Mouse (Mus musculus) hindbrain, embryonic 15.5 days (tissue): Measurements from ENCODE around the gene Ckap5. TPM values are rescaled to one million over a fixed set of nuclear protein-coding genes. Genes with fewer than 3 reads are reported as not detected.
A peak's percentile ranks its signal among the peaks of the same experiment; 100 is the strongest.
"Not testable (repeated sequence)": the region's sequence is repeated elsewhere in the genome, so short reads cannot be mapped to it uniquely, and the experiment has no call there.

ENCODE experiments used
- ATAC-seq: fragments of 200-750 bp; cut with Nextera tagmentation; 2 replicates; pipeline ENCODE4 v1.8.0; 2017; ENCODE audit warnings: low read depth, moderate number of reproducible peaks, moderate TSS enrichment; ENCODE audit not compliant: low FRiP score
- H3K27ac ChIP-seq: fragments of 300-500 bp; sonication (generic); replicated peaks from 2 replicates; pipeline ENCODE4 v1.5.1; 2015; ENCODE audit warnings: mild to moderate bottlenecking, inconsistent platforms
- H3K27me3 ChIP-seq: fragments of 300-500 bp; sonication (generic); 2 replicates; pipeline ENCODE4 v1.6.1; 2015; ENCODE audit warnings: control low read depth, inconsistent platforms
- H3K36me3 ChIP-seq: fragments of 300-500 bp; sonication (generic); 2 replicates; pipeline ENCODE4 v1.6.1; 2015; ENCODE audit warnings: control low read depth, inconsistent platforms
- H3K4me1 ChIP-seq: fragments of 300-500 bp; sonication (generic); replicated peaks from 2 replicates; pipeline ENCODE4 v1.6.1; 2015; ENCODE audit warnings: control low read depth, inconsistent platforms
- H3K4me2 ChIP-seq: fragments of 300-500 bp; sonication (generic); 2 replicates; pipeline ENCODE4 v1.6.1; 2015; ENCODE audit warnings: moderate library complexity, mild to moderate bottlenecking, inconsistent platforms
- H3K4me3 ChIP-seq: fragments of 300-500 bp; sonication (generic); 2 replicates; pipeline ENCODE4 v1.5.1; 2015; ENCODE audit warnings: mild to moderate bottlenecking, inconsistent platforms
- H3K9ac ChIP-seq: fragments of 300-500 bp; sonication (generic); 2 replicates; pipeline ENCODE4 v1.6.1; 2015; ENCODE audit warnings: inconsistent platforms
- H3K9me3 ChIP-seq: fragments of 300-500 bp; sonication (generic); 2 replicates; pipeline ENCODE4 v1.6.1; 2016; ENCODE audit warnings: control low read depth, inconsistent platforms
- WGBS: fragments of 180-500 bp; shearing (Covaris S2); methylation state at CpG from one replicate; pipeline ENCODE4 v1.1.7; 2015; 5-methylcytosine and 5-hydroxymethylcytosine counted together
- polyA plus RNA-seq: library from polyadenylated mRNA; unstranded; fragments of >200 nt; fragmentation: Nextera tagmentation; extraction: Ambion mirVana; gene quantifications from 2 replicates; pipeline ENCODE4 v1.2.1, GENCODE M21; 2015

The Ckap5 gene
- polyA plus RNA-seq, 1 experiment from 2014 or later, result 92.1 TPM

DNA sequence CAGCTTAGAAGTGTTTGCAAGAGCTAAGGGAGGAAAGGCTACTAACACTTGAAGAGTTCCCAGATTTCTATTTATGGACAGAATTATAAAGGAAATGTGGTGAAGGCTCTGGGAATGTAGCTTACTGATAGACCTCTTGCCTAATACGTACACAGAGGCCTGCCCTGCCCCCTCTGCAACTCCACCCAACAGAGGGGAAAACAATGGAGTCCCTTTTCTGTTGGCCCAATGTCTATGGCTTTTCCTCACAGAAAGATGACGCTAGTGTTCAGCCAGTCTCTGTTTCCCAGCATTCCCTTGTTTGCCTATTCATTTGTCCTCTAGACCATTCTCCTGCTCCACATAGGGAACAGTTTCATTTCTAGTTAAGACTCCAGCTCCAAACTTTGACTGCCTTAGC is 9.4 kb upstream of the Ckap5 start:
- WGBS, result 6% methylated on average over 2 of the region's 2 CpGs
- Histone ChIP-seq H3K9me3 (no peaks in the 10 kb centered on the region), H3K36me3 (no peaks in the 10 kb centered on the region), H3K4me2 (no peak overlapping the region), H3K9ac (no peak overlapping the region), H3K27me3 (no peaks in the 10 kb centered on the region), H3K4me3 (no peak overlapping the region), H3K27ac (no peak overlapping the region), H3K4me1 (no peaks in the 10 kb centered on the region)
- ATAC-seq, result no peak

DNA sequence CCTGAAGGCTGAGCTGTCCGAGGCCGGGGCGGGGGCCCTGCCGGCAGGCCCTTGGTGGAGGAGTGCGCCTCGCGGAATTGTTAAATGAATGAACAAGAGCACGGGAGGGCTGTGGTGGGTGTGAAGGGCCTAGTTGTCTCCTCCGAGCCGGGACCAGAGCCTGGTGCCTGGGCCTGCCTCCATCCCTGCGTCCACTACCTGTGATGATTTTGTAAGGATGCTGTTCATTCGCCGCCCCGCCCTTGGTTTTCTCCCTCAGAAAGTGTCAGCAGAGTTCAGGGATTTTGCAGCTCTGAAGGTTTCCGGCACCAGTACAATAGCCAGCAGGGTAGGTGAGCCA is 555 bp downstream of the Ckap5 start:
- Histone ChIP-seq H3K4me1 (peaks cover 15% of the 10 kb centered on the region), H3K9ac (peak overlapping the region; percentile 87), H3K27me3 (no peaks in the 10 kb centered on the region), H3K27ac (peak overlapping the region; percentile 86), H3K36me3 (0 out of 2 replicates have a peak, but pooled peaks cover 11% of the 10 kb centered on the region), H3K4me2 (peak overlapping the region; percentile 72), H3K9me3 (no peaks in the 10 kb centered on the region), H3K4me3 (peak overlapping the region; percentile 82)
- WGBS, result 0% methylated on average over 14 of the region's 15 CpGs
- ATAC-seq, result peak; percentile 69; the same call in 1 of the 2 replicates

DNA sequence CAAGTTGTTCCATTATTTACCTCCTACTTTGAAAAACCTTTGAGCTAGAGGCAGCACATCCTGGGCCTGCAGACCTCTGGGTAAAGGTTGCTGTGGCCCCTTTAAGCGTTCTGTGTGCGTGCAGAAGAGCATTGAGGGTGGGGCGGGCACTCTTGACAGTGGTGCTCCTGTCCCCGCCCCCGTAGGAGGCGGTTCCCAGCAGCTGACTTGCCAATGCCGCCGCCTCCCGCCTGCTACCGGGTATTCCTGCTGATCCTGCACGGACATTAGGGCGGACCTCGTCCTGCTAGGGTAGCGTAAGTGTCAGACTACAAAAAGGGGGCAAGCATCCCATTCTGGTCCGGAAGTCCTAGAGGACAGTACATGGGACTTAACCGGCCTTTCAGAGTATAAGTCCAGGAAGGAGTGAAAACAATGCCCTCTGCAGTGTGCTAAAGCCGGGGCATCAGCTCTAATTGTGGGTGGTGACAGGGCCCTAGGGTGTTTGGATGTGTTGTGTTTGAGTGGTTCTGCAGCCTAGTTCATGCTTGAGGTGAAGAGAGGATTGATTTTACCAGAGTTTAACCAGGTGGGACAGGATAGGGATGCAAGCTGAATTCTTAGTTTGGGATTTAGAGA is 11.1 kb downstream of the Ckap5 start:
- Histone ChIP-seq H3K4me3 (peak overlapping the region; percentile 33), H3K36me3 (no peaks in the 10 kb centered on the region), H3K27me3 (no peaks in the 10 kb centered on the region), H3K9me3 (no peaks in the 10 kb centered on the region), H3K9ac (peak overlapping the region; percentile 33), H3K27ac (peak overlapping the region; percentile 25; the same call in 1 of the 2 replicates), H3K4me2 (peak overlapping the region; percentile 56), H3K4me1 (peaks cover 19% of the 10 kb centered on the region)
- ATAC-seq, result peak; percentile 83; the same call in 1 of the 2 replicates
- WGBS, result 2% methylated on average over 17 of the region's 17 CpGs

DNA sequence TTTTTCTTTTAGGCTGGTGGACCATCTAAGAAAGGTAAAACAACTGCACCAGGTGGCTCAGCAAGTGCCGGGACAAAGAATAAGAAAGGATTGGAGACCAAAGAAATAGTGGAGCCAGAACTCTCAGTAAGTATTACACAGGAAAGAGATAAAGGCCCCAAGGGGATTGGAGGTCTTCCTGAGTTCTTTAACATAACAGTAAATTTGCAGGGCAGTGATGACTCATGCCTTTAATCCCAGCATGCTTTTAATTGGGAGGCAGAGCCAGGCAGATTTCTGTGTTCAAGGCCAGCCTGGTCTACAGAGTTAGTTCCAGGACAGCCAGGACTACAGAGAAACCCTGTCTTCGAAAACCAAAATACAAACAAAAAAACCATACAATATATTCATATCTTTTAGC is 41.6 kb downstream of the Ckap5 start:
- ATAC-seq, result no peak

DNA sequence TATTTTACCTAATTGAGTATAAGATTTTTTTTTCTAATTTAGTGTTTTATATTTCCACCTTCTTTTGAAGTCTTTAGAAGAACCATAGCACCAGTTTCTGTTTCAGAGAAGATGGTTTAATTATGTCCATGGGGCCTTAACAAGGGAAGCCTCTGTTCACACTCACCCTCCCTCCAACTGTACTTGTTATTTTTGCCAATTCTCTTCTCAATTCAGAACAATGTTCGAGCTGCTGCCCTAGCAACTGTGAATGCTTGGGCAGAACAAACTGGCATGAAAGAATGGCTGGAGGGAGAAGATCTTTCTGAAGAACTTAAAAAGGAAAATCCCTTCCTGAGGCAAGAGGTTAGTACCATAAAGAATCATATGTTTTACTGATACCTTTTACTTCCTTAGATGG is 54.3 kb downstream of the Ckap5 start:
- Histone ChIP-seq H3K27ac (peak overlapping the region; percentile 38; the same call in 1 of the 2 replicates), H3K9ac (no peak overlapping the region), H3K36me3 (peaks cover 71% of the 10 kb centered on the region), H3K4me1 (no peaks in the 10 kb centered on the region), H3K4me3 (no peak overlapping the region), H3K27me3 (no peaks in the 10 kb centered on the region), H3K4me2 (no peak overlapping the region), H3K9me3 (no peaks in the 10 kb centered on the region)
- ATAC-seq, result no peak
- 75% methylated on average over 1 of the region's 1 CpGs for WGBS

More for the DNA sequence above, 41.6 kb downstream of the Ckap5 start:
- H3K4me2 ChIP-seq, result no peak overlapping the region
- H3K27ac ChIP-seq, result no peak overlapping the region
- no peak overlapping the region for H3K4me3 ChIP-seq
- no peaks in the 10 kb centered on the region for H3K4me1 ChIP-seq
- no peaks in the 10 kb centered on the region for H3K27me3 ChIP-seq
- no peak overlapping the region for H3K9ac ChIP-seq
- H3K36me3 ChIP-seq, result peaks cover 78% of the 10 kb centered on the region
- no peaks in the 10 kb centered on the region for H3K9me3 ChIP-seq
- 94% methylated on average over 2 of the region's 2 CpGs for WGBS

DNA sequence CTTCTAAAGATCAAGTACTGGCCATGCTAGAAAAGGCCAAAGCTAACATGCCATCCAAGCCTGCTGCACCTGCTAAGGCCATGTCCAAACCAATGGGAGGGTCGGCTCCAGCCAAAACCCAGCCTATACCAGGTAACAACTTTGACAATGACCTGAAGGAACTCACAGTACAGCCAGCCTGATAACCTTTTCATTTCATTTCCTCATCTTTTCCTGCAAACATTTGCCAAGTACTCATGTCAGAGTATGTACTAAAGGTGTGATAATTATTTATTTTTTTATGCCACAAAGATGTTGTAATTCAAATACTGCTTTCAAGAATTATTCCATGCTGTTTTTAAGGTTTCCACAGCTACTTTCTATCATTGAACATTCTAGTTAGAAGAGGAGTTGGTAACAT is 59.7 kb downstream of the Ckap5 start:
- Histone ChIP-seq H3K9ac (no peak overlapping the region), H3K36me3 (peaks cover 67% of the 10 kb centered on the region), H3K4me1 (no peaks in the 10 kb centered on the region), H3K9me3 (no peaks in the 10 kb centered on the region), H3K4me3 (no peak overlapping the region), H3K27ac (no peak overlapping the region), H3K4me2 (no peak overlapping the region), H3K27me3 (no peaks in the 10 kb centered on the region)
- ATAC-seq, result no peak
- 92% methylated on average over 1 of the region's 1 CpGs for WGBS

DNA sequence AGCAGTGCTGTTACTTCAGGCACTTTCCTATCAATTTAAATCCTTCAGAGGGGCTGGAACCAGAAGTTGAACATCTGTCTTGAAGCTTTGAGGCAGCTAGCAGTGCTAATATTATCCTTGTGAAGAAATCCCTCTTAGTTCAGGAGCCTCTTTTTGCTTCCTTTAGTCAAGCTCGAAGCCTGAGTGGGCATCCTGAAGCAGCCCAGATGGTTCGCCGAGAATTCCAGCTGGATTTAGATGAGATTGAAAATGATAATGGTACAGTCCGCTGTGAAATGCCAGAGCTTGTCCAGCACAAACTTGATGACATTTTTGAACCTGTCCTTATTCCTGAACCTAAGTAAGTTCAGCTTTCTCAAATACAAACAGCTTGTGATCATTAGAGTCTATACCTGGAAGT is 73.9 kb downstream of the Ckap5 start:
- H3K9me3 ChIP-seq, result no peaks in the 10 kb centered on the region
- H3K4me3 ChIP-seq, result no peak overlapping the region
- ATAC-seq, result no peak
- over 99% methylated on average over 4 of the region's 4 CpGs for WGBS
- H3K4me1 ChIP-seq, result no peaks in the 10 kb centered on the region
- H3K9ac ChIP-seq, result no peak overlapping the region
- H3K27ac ChIP-seq, result no peak overlapping the region
- H3K4me2 ChIP-seq, result no peak overlapping the region
- H3K27me3 ChIP-seq, result no peaks in the 10 kb centered on the region
- H3K36me3 ChIP-seq, result peaks cover 78% of the 10 kb centered on the region

DNA sequence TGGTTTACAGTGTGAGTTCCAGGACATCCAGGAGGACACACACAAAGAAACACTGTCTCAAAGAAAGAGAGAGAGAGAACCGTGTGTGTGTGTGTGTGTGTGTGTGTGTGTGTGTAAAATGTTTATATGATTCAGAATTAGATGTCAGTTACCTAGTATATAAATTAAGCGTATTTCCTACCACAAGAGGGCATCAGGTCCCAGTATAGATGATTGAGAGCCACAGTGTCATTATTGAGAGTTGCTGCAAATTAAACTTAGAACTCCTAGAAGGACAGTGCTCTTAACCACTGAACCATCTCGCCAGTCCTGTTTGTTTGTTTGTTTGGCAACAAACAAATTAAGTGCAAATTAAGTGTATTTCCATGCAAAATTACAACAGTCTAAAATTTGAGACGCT is 75.8 kb downstream of the Ckap5 start:
- ATAC-seq, result no peak
- Histone ChIP-seq H3K36me3 (peaks cover 77% of the 10 kb centered on the region), H3K4me3 (no peak overlapping the region), H3K4me2 (no peak overlapping the region), H3K27me3 (no peaks in the 10 kb centered on the region), H3K9me3 (no peaks in the 10 kb centered on the region), H3K9ac (no peak overlapping the region), H3K27ac (no peak overlapping the region), H3K4me1 (no peaks in the 10 kb centered on the region)
- 94% methylated on average over 4 of the region's 4 CpGs for WGBS

DNA sequence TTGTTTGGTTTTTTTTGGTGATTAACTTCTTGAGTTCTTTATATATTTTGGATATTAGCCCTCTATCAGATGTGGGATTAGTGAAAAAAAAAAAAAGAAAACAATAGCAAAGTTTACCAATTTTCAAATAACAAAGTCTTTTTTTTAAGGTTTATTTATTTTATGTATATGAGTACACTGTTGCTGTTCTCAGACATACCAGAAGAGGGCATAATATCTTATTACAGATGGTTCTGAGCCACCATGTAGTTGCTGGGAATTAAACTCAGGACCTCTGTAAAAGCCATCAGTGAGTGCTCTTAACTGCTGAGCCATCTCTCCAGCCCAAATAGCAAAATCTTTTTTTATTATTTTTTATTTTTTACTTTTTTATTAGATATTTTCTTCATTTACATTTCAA is 82.8 kb downstream of the Ckap5 start:
- ATAC-seq, H3K4me1 ChIP-seq, H3K4me2 ChIP-seq, H3K27me3 ChIP-seq, H3K9me3 ChIP-seq, H3K9ac ChIP-seq, H3K27ac ChIP-seq, H3K4me3 ChIP-seq: not testable (repeated sequence)
- H3K36me3 ChIP-seq, result peaks cover 64% of the 10 kb centered on the region

DNA sequence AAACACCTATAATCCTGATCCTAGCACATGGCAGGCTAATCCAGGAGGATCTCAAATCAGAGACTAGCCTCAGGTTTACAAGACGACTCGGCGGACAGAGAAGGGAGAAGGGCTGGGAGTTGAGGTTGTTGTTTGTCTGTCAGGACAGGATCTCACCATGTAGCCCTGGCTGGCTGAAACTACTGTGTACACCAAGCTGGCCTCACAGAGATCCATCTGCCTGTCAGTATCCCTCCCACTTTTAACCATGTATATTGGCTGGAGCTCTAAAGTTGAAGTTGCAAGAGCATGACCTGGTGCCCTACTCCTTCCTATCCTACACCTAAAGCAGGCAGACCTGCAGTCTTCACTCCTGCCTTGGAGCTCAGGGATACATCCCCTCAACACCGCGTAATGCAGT is 95.8 kb downstream of the Ckap5 start:
- WGBS, result 92% methylated on average over 5 of the region's 5 CpGs
- H3K36me3 ChIP-seq, result peaks cover 55% of the 10 kb centered on the region
- no peak overlapping the region for H3K4me3 ChIP-seq
- H3K27ac ChIP-seq, result no peak overlapping the region
- no peaks in the 10 kb centered on the region for H3K4me1 ChIP-seq
- no peak overlapping the region for H3K9ac ChIP-seq
- no peak overlapping the region for H3K4me2 ChIP-seq
- no peaks in the 10 kb centered on the region for H3K9me3 ChIP-seq
- no peaks in the 10 kb centered on the region for H3K27me3 ChIP-seq
- ATAC-seq, result no peak

DNA sequence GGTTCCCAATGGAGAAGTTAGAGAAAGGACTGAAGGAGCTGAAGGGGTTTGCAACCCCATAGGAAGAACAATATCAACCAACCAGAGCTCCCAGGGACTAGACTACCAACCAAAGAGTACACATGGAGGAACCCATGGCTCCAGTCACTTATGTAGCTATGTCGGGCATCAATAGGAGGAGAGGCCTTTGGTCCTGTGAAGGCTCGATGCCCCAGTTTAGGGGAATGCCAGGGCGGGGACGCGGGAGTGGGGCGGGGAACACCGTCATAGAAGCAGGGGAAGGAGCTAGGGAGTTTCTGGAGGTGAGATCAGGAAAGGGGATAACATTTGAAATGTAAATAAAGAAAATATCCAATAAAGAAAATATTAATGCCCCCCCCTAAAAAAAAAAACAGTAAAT is 96.8 kb downstream of the Ckap5 start:
- H3K9me3 ChIP-seq, ATAC-seq, H3K27ac ChIP-seq, H3K4me2 ChIP-seq, H3K9ac ChIP-seq, H3K4me3 ChIP-seq, H3K4me1 ChIP-seq, H3K27me3 ChIP-seq: not testable (repeated sequence)
- WGBS, result 93% methylated on average over 7 of the region's 7 CpGs
- H3K36me3 ChIP-seq, result peaks cover 45% of the 10 kb centered on the region

DNA sequence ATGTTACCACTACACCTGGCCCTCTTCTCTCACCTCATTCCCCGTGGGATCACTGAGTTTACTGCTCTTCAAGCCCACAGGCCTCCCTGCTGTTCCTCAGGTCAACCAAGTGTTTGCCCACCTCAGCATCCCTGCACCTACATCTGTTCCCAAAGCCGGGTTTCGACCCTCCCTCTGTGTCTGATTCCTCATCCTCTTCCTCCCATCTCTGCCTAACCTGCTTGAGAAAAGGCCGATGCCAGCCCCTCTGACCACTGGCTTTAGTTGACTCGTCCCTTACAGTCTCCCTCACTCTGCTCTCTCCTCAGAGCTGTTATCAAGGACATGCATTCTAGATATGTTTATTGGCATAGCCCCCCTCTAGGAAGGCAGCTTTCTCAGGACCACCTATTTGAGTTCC is 100.9 kb downstream of the Ckap5 start:
- Histone ChIP-seq H3K36me3 (peaks cover 9% of the 10 kb centered on the region), H3K27me3 (no peaks in the 10 kb centered on the region), H3K9ac (no peak overlapping the region), H3K27ac (no peak overlapping the region), H3K9me3 (no peaks in the 10 kb centered on the region), H3K4me3 (no peak overlapping the region), H3K4me1 (no peaks in the 10 kb centered on the region), H3K4me2 (no peak overlapping the region)
- no peak for ATAC-seq
- WGBS, result 77% methylated on average over 5 of the region's 5 CpGs

DNA sequence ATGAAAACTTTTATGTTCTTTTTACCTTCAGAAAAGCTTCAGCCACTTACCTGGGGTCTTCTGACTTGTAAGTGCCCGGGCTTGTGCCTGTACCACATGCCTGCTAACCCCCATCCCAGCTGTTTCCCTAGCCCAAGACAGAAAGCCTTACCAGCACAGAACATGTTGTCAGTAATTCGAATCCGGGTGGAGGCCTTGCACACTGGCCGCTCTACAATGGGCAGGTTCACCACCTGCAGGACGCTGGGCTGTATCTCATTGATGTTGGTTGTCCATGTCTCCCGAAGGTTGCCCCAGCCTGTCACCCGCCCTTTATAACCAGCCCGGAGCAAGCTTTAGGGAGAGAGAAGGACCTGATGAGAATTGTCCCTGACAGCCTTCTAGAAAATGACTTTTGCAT is 101.6 kb downstream of the Ckap5 start:
- Histone ChIP-seq H3K36me3 (peaks cover 4% of the 10 kb centered on the region; the same call in 1 of the 2 replicates), H3K9me3 (no peaks in the 10 kb centered on the region), H3K4me3 (no peak overlapping the region), H3K4me1 (no peaks in the 10 kb centered on the region), H3K9ac (no peak overlapping the region), H3K27me3 (no peaks in the 10 kb centered on the region), H3K4me2 (no peak overlapping the region), H3K27ac (no peak overlapping the region)
- no peak for ATAC-seq
- 93% methylated on average over 8 of the region's 8 CpGs for WGBS
